Mouse (Mus musculus) heart, embryonic 13.5 days (tissue): Measurements from ENCODE around the gene Gm20517. TPM values are rescaled to one million over a fixed set of nuclear protein-coding genes. Genes with fewer than 3 reads are reported as not detected.

ENCODE experiments used
- ATAC-seq: fragments of 200-750 bp; cut with Nextera tagmentation; 2 replicates; pipeline ENCODE4 v1.8.0; 2017; ENCODE audit warnings: moderate TSS enrichment; ENCODE audit not compliant: insufficient number of reproducible peaks, low FRiP score, low TSS enrichment; ENCODE audit errors: extremely low read depth
- H3K27ac ChIP-seq: fragments of 300-500 bp; sonication (generic); replicated peaks from 2 replicates; pipeline ENCODE4 v1.5.1; 2015; ENCODE audit warnings: moderate library complexity, mild to moderate bottlenecking, inconsistent platforms
- H3K27me3 ChIP-seq: fragments of 300-500 bp; sonication (generic); replicated peaks from 2 replicates; pipeline ENCODE4 v1.6.1; 2015; ENCODE audit warnings: mild to moderate bottlenecking, inconsistent platforms
- H3K36me3 ChIP-seq: fragments of 300-500 bp; sonication (generic); 2 replicates; pipeline ENCODE4 v1.6.1; 2015; ENCODE audit warnings: mild to moderate bottlenecking, inconsistent platforms
- H3K4me1 ChIP-seq: fragments of 300-500 bp; sonication (generic); 2 replicates; pipeline ENCODE4 v1.6.1; 2015; ENCODE audit warnings: inconsistent platforms
- H3K4me2 ChIP-seq: fragments of 300-500 bp; sonication (generic); 2 replicates; pipeline ENCODE4 v1.6.1; 2015; ENCODE audit warnings: inconsistent platforms, mild to moderate bottlenecking, moderate library complexity
- H3K4me3 ChIP-seq: fragments of 300-500 bp; sonication (generic); 2 replicates; pipeline ENCODE4 v1.5.1; 2015; ENCODE audit warnings: moderate library complexity, mild to moderate bottlenecking, inconsistent platforms
- H3K9ac ChIP-seq: fragments of 300-500 bp; sonication (generic); 2 replicates; pipeline ENCODE4 v1.6.1; 2015; ENCODE audit warnings: inconsistent platforms, mild to moderate bottlenecking, moderate library complexity
- H3K9me3 ChIP-seq: fragments of 300-500 bp; sonication (generic); 2 replicates; pipeline ENCODE4 v1.6.1; 2016; ENCODE audit warnings: inconsistent platforms
- WGBS: fragments of 180-500 bp; shearing (Covaris S2); methylation state at CpG from one replicate; pipeline ENCODE4 v1.1.7; 2015; ENCODE audit warnings: mixed read lengths; 5-methylcytosine and 5-hydroxymethylcytosine counted together
- polyA plus RNA-seq: library from polyadenylated mRNA; unstranded; fragments of >200 nt; fragmentation: Nextera tagmentation; extraction: Ambion mirVana; gene quantifications from 2 replicates; pipeline ENCODE4 v1.2.1, GENCODE M21; 2015

Gm20517 gene
- polyA plus RNA-seq, 1 experiment from 2014 or later: 1.2 TPM

GRCm38 (mm10) chr17:47715037-47715436 is 103.6 kb downstream of the Gm20517 start:
- no peaks in the 10 kb centered on the region for H3K9me3 ChIP-seq
- no peak overlapping the region for H3K9ac ChIP-seq
- H3K36me3 ChIP-seq: no peaks in the 10 kb centered on the region
- no peak overlapping the region for H3K4me3 ChIP-seq
- WGBS: 51% methylated on average over 3 of the region's 3 CpGs
- no peak for ATAC-seq
- peaks cover 12% of the 10 kb centered on the region for H3K4me1 ChIP-seq
- H3K27ac ChIP-seq: no peak overlapping the region
- H3K4me2 ChIP-seq: no peak overlapping the region
- H3K27me3 ChIP-seq: peaks cover 3% of the 10 kb centered on the region; the same call in 1 of the 2 replicates

GRCm38 (mm10) chr17:47721183-47721582 is 109.8 kb downstream of the Gm20517 start:
- Histone ChIP-seq H3K36me3 (no peaks in the 10 kb centered on the region), H3K27me3 (peaks cover 13% of the 10 kb centered on the region), H3K4me1 (peaks cover 13% of the 10 kb centered on the region), H3K27ac (no peak overlapping the region), H3K9ac (no peak overlapping the region), H3K4me2 (no peak overlapping the region), H3K9me3 (no peaks in the 10 kb centered on the region), H3K4me3 (no peak overlapping the region)
- ATAC-seq: no peak
- 36% methylated on average over 4 of the region's 4 CpGs for WGBS

GRCm38 (mm10) chr17:47726566-47726965 is 115.2 kb downstream of the Gm20517 start, which contains the start of gene Pgc:
Pgc (plus strand) TSS chr17:47726842.
- Histone ChIP-seq H3K9ac (no peak within 1 kb of the TSS), H3K4me2 (no peak within 1 kb of the TSS), H3K27ac (no peak within 1 kb of the TSS), H3K4me3 (no peak within 1 kb of the TSS), H3K9me3 (no peaks in the 10 kb centered on the region), H3K27me3 (peaks cover 22% of the 10 kb centered on the region), H3K36me3 (no peaks in the 10 kb centered on the region), H3K4me1 (0 out of 2 replicates have a peak, but pooled peaks cover 6% of the 10 kb centered on the region)
- 65% methylated on average over 11 of the region's 11 CpGs for WGBS
- ATAC-seq: no peak

- ATAC-seq: no peak
- Histone ChIP-seq H3K27me3 (peaks cover 15% of the 10 kb centered on the region), H3K4me2 (no peak overlapping the region), H3K27ac (no peak overlapping the region), H3K4me3 (no peak overlapping the region), H3K9ac (no peak overlapping the region), H3K4me1 (no peaks in the 10 kb centered on the region), H3K36me3 (no peaks in the 10 kb centered on the region), H3K9me3 (no peaks in the 10 kb centered on the region)
- WGBS: 53% methylated on average over 24 of the region's 24 CpGs
Measured at GRCm38 (mm10) chr17:47730633-47731575, 119.5 kb downstream of the Gm20517 start.

Other genes starting within 250 kb of the Gm20517 start
- gene Mrps10, start 242.7 kb upstream of the Gm20517 start, polyA plus RNA-seq: 60.6 and 67.7 TPM in 2 replicates
- gene Guca1b, start 226.2 kb upstream of the Gm20517 start, polyA plus RNA-seq: 1.2 and 1.4 TPM in 2 replicates
- 2.1 and 2.8 TPM in 2 replicates for gene Guca1a, start 211.0 kb upstream of the Gm20517 start, polyA plus RNA-seq
- gene AI661453, start 175.0 kb upstream of the Gm20517 start, polyA plus RNA-seq: 0.82 and 1.2 TPM in 2 replicates
- gene 1700001C19Rik, start 174.2 kb upstream of the Gm20517 start, polyA plus RNA-seq: 0.66 and 0.99 TPM in 2 replicates
- gene Taf8, start 109.3 kb upstream of the Gm20517 start, polyA plus RNA-seq: 18.4 and 19.4 TPM in 2 replicates
- gene Ccnd3, start 106.5 kb upstream of the Gm20517 start, polyA plus RNA-seq: 451 and 478 TPM in 2 replicates
- 24.1 and 24.8 TPM in 2 replicates for gene Bysl, start 97 bp upstream of the Gm20517 start, polyA plus RNA-seq
- gene Med20, start within 50 bp of the Gm20517 start, polyA plus RNA-seq: 25.1 and 27.5 TPM in 2 replicates
- 2.6 and 3.3 TPM in 2 replicates for gene Usp49, start 19.1 kb downstream of the Gm20517 start, polyA plus RNA-seq
- gene Tomm6, start 76.8 kb downstream of the Gm20517 start, polyA plus RNA-seq: 308 and 313 TPM in 2 replicates
- gene Frs3, start 77.4 kb downstream of the Gm20517 start, polyA plus RNA-seq: 3.2 and 4.1 TPM in 2 replicates
- gene Gm21981, start 82.9 kb downstream of the Gm20517 start, polyA plus RNA-seq: 0.15 and 0.27 TPM in 2 replicates
- gene Prickle4, start 83.1 kb downstream of the Gm20517 start, polyA plus RNA-seq: 0.43 and 0.78 TPM in 2 replicates
- gene Pgc, start 115.3 kb downstream of the Gm20517 start, polyA plus RNA-seq: 0.17 and 0.24 TPM in 2 replicates
- 21.1 and 22.4 TPM in 2 replicates for gene Tfeb, start 125.4 kb downstream of the Gm20517 start, polyA plus RNA-seq
- 11.9 and 12.5 TPM in 2 replicates for gene Mdfi, start 223.1 kb downstream of the Gm20517 start, polyA plus RNA-seq